In the genomic region with DNA sequence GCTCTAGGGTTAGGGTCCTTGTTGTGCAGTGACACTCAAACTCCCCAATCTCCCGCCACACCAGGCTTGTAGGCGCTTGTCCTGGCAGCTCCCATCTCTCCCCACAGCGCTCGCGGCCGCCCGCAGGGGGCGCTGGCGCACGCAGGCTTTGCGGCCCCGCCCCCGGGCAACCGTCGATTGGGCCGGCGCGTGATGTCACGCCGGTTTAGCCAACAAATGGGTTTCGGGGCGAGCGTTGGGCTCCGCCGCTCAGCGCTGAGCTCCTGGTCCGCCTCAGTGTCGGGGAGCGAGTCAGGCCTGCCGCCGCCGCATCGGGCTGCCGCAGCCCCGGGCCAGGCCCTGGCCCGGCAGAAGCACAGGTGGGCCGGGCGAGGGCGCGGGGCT, we compare ENCODE assay signal across 8 mouse cellular contexts. TPM values are rescaled to one million over a fixed set of nuclear protein-coding genes. Genes with fewer than 3 reads are reported as not detected.
DNase-seq lines count a peak whose midpoint lies in the region; ATAC-seq lines count a peak whose summit lies in the region.

No protein-coding gene starts in this region.

- H3K9ac ChIP-seq in heart, embryonic 14.5 days (ENCODE audit: low read length): peak overlapping the region; percentile 96
- peak overlapping the region; percentile 87 for H3K9ac ChIP-seq in liver, embryonic 11.5 days (ENCODE audit: low read depth, low read length)

- peak; percentile 93 for ATAC-seq in heart, embryonic 14.5 days (ENCODE audit: insufficient number of reproducible peaks, insufficient read depth, low FRiP score, low read depth)
- peak; percentile 94 for ATAC-seq in liver, embryonic 11.5 days (replicated peaks; ENCODE audit: low FRiP score)

- H3K4me1 ChIP-seq in heart, embryonic 14.5 days (ENCODE audit: control insufficient read depth in 2 of 2, insufficient read depth in 2 of 2, low read length in 2 of 2): peaks cover 6 to 11% of the 10 kb centered on the region in 2 experiments
- peaks cover 23% of the 10 kb centered on the region for H3K4me1 ChIP-seq in liver, embryonic 11.5 days (replicated peaks; ENCODE audit: control insufficient read depth, insufficient read depth, low read length)

- no peaks in the 10 kb centered on the region for H3K36me3 ChIP-seq in heart, embryonic 14.5 days (ENCODE audit: control insufficient read depth, insufficient read depth, low read length)
- no peaks in the 10 kb centered on the region for H3K36me3 ChIP-seq in liver, embryonic 11.5 days (ENCODE audit: control insufficient read depth, insufficient read depth, low read length)
- H3K36me3 ChIP-seq in splenic B cell, adult 2 months (ENCODE audit: control insufficient read depth, insufficient read depth, low read length, poor library complexity, severe bottlenecking): no peaks in the 10 kb centered on the region

- H3K4me3 ChIP-seq in heart, embryonic 14.5 days (ENCODE audit: control insufficient read depth in 1 of 2, insufficient read depth in 1 of 2, low read depth in 1 of 2, low read length in 2 of 2): peak overlapping the region; percentile 92 to 95
- H3K4me3 ChIP-seq in liver, embryonic 11.5 days (ENCODE audit: low read depth, low read length): peak overlapping the region; percentile 99

- peak; percentile 95 to 96 for DNase-seq in CD8-positive naive resting alpha-beta T cell, adult 2 months (ENCODE audit: low read depth in 2 of 2, low spot score in 2 of 2)
- peak; percentile 92 for DNase-seq in c-Kit-negative CD71-positive TER-119-positive erythroid progenitor cells, embryonic 14.5 days (ENCODE audit: low read depth, low spot score)
- peak; percentile 74 for DNase-seq in fibroblast of lung, adult 2 months (ENCODE audit: low read depth)
- DNase-seq in kidney, postnatal 10 days: peak; percentile 97
- DNase-seq in liver, embryonic 11.5 days (ENCODE audit: low spot score): peak; percentile 98
- DNase-seq in naive thymus-derived CD4-positive, alpha-beta T cell, adult 2 months (ENCODE audit: low read depth): peak; percentile 97
- peak; percentile 96 for DNase-seq in splenic B cell, adult 2 months (ENCODE audit: low read depth, low spot score)

- peak overlapping the region; percentile 69 for H3K4me2 ChIP-seq in heart, embryonic 14.5 days (ENCODE audit: low read length)
- H3K4me2 ChIP-seq in liver, embryonic 11.5 days: peak overlapping the region; percentile 80

- H3K9me3 ChIP-seq in heart, embryonic 14.5 days (ENCODE audit: control insufficient read depth, low read length): no peaks in the 10 kb centered on the region
- no peaks in the 10 kb centered on the region for H3K9me3 ChIP-seq in liver, embryonic 11.5 days (ENCODE audit: control insufficient read depth, low read length)

- peak overlapping the region; percentile 36 to 75 for H3K27ac ChIP-seq in heart, embryonic 14.5 days (replicated peaks in 1 of 2; ENCODE audit: control insufficient read depth in 1 of 2, insufficient read depth in 1 of 2, low read depth in 2 of 2, low read length in 2 of 2)
- H3K27ac ChIP-seq in liver, embryonic 11.5 days (ENCODE audit: low read depth, low read length): peak overlapping the region; percentile 90

- under 1% methylated on average over 32 of the region's 40 CpGs for WGBS in heart, embryonic 14.5 days
- under 1% methylated on average over 40 of the region's 40 CpGs for WGBS in liver, embryonic 11.5 days

- H3K27me3 ChIP-seq in heart, embryonic 14.5 days (ENCODE audit: control insufficient read depth, insufficient read depth, low read length): no peaks in the 10 kb centered on the region
- H3K27me3 ChIP-seq in liver, embryonic 11.5 days (replicated peaks; ENCODE audit: control insufficient read depth, insufficient read depth, low read length): no peaks in the 10 kb centered on the region
- no peaks in the 10 kb centered on the region for H3K27me3 ChIP-seq in splenic B cell, adult 2 months (ENCODE audit: control insufficient read depth, insufficient read depth, low read length, poor library complexity, severe bottlenecking)

RNA-seq across cellular contexts. Expression of a gene that starts 22.1 kb away (rescaled TPM):
- 16.4 and 17.8 TPM in 2 replicates for polyA plus RNA-seq in heart, embryonic 14.5 days (2014; fragmentation: Nextera tagmentation; extraction: Ambion mirVana)
- 27.8 and 30.9 TPM in 2 replicates for polyA plus RNA-seq in liver, embryonic 11.5 days (2014; fragmentation: Nextera tagmentation; extraction: Ambion mirVana)

RNA-seq across cellular contexts. Expression of a gene that starts 54.1 kb away (rescaled TPM):
- 28.6 and 35.7 TPM in 2 replicates for polyA plus RNA-seq in heart, embryonic 14.5 days (2014; fragmentation: Nextera tagmentation; extraction: Ambion mirVana)
- 71.1 and 71.7 TPM in 2 replicates for polyA plus RNA-seq in liver, embryonic 11.5 days (2014; fragmentation: Nextera tagmentation; extraction: Ambion mirVana)

Comparison
In these comparisons a context has a peak if more than half of its experiments do, and no peak if none do; other contexts are left out.
1. Peak in every context shown above with its lines: DNase-seq, ATAC-seq, H3K4me3 ChIP-seq and H3K27ac ChIP-seq.